ENCODE assay signal across 14 mouse cellular contexts in genomic region chr6:17969815-17970214, GRCm38 (mm10).
"Had no signal": no experiment of that assay in that cellular context is flagged by ENCODE, and none has a peak within 500 bp of the region (broad histone marks: within the 10 kb centered on the region; RNA-seq: fewer than 3 reads in every experiment).

No protein-coding gene starts in this region.

- DNase-seq: liver, postnatal 0 days; lung, adult 2 months; lung, postnatal 14 days; lung, postnatal 36 days; midbrain, embryonic 14.5 days; retina, postnatal 1 day; right cerebral cortex, postnatal 25 days; right cerebral cortex, postnatal 4 days; spleen, adult 18-20 months; thymus, adult 18-20 months; thymus, postnatal 14 days; thymus, postnatal 36 days had no signal

- ATAC-seq: liver, postnatal 0 days; lung, postnatal 0 days; midbrain, embryonic 16.5 days had no signal
